Mouse (Mus musculus): ENCODE measurements around the gene Acox3. TPM values are rescaled to one million over a fixed set of nuclear protein-coding genes. Genes with fewer than 3 reads are reported as not detected.

Acox3 gene
- polyA plus RNA-seq, 1 experiment, result 28.4 TPM

DNA sequence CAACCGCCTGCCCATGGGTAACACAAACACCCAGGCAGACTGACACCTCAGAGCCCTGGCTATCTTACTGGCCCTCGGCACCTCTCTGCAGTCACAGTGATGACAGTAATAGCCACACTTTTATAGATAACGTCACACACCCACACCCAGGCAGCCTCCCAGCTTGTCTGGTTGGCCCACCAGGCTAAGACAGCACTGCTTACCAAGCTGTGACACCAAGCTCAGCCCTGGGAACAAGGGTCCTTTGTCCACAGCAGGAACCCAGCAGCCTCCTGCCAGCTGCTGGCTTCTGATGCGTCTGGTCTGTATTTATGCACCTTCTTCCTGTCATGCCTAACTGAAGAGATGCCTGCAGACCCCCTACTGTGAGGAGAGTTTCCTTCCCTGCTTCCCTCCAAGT lies 38.3 kb downstream of the Acox3 start:
- DNase-seq (ENCODE audit: low read depth), result no peak
- no peak for TF ChIP-seq POLR2A (IDR thresholded peaks at IDR 0.05; ENCODE audit: borderline replicate concordance, extremely low read depth, insufficient read depth, insufficient read length, poor library complexity, severe bottlenecking)

DNA sequence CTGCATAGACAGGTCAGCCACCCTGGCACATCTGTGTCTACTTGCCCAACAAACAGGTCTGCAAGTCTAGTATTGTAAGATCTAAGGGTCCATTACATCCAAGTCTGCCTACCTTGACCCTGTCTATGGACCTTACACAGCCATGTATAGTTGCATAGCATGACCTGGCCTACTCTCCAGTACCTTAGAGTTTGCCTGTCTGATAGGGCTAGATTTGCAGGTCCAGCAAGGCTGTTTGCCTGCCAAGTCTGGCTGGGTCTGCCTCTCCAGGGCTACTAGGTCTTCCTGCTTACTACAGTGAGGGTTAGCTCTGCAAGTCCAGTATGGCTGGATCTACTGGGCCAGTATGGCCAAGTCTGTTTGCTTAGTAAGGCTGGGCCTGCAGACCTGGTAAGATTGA lies 41.0 kb downstream of the Acox3 start:
- DNase-seq (ENCODE audit: low read depth), result no peak
- TF ChIP-seq POLR2A (IDR thresholded peaks at IDR 0.05; ENCODE audit: borderline replicate concordance, extremely low read depth, insufficient read depth, insufficient read length, poor library complexity, severe bottlenecking) (no peak), CTCF (IDR thresholded peaks at IDR 0.05; ENCODE audit: borderline replicate concordance, extremely low read depth, insufficient read depth, insufficient read length) (no peak)

DNA sequence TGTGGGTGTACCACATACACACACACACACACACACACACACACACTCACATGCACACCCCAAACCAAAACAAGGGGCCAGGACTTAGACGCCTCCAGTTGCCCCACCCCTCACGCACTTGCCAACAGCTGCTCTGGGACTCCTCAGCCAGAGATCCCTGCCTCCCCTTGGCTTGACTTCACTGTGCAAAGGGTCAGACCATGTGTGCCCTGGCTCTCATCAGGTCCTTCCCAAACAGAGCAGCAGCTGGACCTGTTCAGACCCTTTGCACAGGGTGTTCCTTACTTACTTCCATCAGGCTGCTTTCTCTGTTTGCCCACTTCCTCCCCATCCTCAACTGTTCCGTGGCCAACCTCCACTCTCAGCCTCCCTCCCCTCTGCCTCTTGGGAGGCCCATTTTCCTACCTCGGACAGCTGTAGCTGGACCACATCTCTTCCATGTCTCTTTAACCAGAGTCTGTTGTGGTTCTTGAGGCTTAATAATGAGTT lies 42.0 kb downstream of the Acox3 start:
- TF ChIP-seq CTCF (IDR thresholded peaks at IDR 0.05; ENCODE audit: borderline replicate concordance, extremely low read depth, insufficient read depth, insufficient read length) (no peak), POLR2A (IDR thresholded peaks at IDR 0.05; ENCODE audit: borderline replicate concordance, extremely low read depth, insufficient read depth, insufficient read length, poor library complexity, severe bottlenecking) (no peak)
- DNase-seq (ENCODE audit: low read depth), result no peak

DNA sequence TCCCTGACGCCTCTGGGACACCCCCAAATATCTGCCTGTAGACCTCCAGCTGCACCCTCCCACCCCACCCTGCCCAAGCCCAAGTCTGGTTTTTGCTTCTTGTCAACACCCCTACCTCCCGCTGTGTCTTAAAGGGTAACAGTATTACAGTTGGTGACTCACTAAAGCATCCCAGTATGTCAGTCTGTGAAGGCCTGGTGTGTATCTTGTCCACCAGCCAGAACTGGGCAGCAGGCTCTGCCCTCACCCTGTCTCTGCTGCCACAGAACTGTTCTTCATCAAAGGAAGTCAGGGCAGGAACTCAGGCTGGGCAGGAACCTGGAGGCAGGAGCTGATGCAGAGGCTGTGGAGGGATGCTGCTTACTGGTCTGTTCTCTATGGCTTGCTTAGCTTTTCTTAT lies 43.6 kb downstream of the Acox3 start:
- DNase-seq (ENCODE audit: low read depth), result no peak
- TF ChIP-seq CTCF (IDR thresholded peaks at IDR 0.05; ENCODE audit: borderline replicate concordance, extremely low read depth, insufficient read depth, insufficient read length) (no peak), POLR2A (IDR thresholded peaks at IDR 0.05; ENCODE audit: borderline replicate concordance, extremely low read depth, insufficient read depth, insufficient read length, poor library complexity, severe bottlenecking) (no peak)

DNA sequence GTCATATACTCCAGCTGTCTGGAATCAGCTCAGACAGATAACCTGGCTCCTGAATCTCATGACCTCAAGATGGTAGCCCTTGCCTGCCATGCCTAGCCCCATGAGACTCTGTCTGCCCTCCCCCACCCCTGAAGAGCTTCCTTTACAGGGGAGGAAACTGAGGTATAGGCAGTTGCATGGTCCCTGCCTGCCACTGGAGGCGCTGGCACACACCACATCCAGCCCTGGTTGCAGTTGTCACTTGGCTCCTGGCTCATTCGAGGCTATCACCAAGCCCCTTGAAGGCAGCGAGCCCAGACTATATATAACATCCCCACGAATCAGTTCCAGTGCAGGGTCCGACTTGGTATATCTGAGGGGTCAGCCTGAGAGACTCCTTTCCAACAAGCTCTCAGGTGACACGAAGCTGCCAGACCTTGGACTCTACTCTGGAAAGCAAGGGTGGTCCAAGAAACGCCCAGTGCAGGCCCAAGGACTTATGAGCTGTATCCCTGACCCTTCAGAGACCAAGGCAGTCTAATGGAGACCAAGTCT lies 44.5 kb downstream of the Acox3 start:
- TF ChIP-seq CTCF (IDR thresholded peaks at IDR 0.05; ENCODE audit: borderline replicate concordance, extremely low read depth, insufficient read depth, insufficient read length) (peak; percentile 38; the same call in 1 of the 2 replicates), POLR2A (IDR thresholded peaks at IDR 0.05; ENCODE audit: borderline replicate concordance, extremely low read depth, insufficient read depth, insufficient read length, poor library complexity, severe bottlenecking) (no peak)
- no peak for DNase-seq (ENCODE audit: low read depth)

DNA sequence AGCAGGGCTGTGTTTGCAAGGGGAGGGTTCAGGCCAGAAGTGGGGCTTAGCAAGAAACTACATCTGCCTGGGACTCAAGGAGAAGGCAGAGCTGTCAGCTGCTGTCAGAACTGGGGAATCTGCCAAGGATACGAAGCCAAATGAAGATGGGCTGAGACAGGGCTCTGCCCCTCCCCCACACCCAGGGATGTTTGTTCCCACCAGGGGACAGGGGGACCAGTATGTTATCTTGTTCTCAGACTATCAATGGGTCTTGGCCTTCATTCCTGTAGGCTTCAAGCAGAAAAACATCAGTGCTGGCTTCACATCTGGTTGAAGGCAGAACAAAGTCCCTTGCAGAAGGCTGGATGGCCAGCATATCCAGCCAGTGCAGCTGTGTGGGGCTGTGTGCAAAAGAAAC lies 45.8 kb downstream of the Acox3 start:
- DNase-seq (ENCODE audit: low read depth), result peak; percentile 74
- TF ChIP-seq CTCF (IDR thresholded peaks at IDR 0.05; ENCODE audit: borderline replicate concordance, extremely low read depth, insufficient read depth, insufficient read length) (no peak), POLR2A (IDR thresholded peaks at IDR 0.05; ENCODE audit: borderline replicate concordance, extremely low read depth, insufficient read depth, insufficient read length, poor library complexity, severe bottlenecking) (no peak)

DNA sequence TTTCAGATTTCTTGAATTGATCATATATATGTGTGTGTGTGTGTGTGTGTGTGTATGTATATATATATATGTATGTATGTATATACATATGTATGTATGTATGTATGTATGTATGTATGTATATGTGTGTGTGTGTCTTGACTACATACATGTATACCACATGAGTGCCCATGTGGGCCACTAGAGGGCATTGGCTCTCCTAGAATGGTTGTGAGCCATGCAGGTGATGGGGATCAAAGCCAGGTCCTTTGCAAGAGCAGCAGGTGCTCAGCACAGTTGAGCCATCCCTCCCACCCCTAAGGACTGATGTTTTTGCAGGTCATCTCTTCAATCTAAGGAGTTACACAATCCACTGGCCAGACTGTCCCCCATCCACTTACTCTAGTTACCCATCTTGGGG lies 46.5 kb downstream of the Acox3 start:
- no peak for DNase-seq (ENCODE audit: low read depth)
- TF ChIP-seq CTCF (IDR thresholded peaks at IDR 0.05; ENCODE audit: borderline replicate concordance, extremely low read depth, insufficient read depth, insufficient read length) (no peak), POLR2A (IDR thresholded peaks at IDR 0.05; ENCODE audit: borderline replicate concordance, extremely low read depth, insufficient read depth, insufficient read length, poor library complexity, severe bottlenecking) (no peak)

DNA sequence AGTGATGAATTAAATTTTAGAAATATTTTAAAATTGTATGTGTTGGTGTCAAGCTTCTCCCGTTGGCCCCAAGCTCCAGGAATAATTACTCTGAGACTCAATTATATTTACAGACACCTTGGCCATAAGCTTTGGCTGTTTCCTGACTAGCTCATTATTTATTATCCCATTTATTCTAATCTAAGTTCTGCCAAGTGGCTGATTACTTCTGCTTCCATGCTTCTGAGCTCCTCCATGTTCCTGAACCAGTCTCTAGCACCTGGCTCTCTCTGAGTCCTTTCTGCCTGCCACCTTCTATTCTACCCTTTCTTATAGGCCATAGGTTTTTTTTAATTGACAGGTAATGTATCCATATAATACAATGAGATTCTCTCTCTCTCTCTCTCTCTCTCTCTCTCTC lies 47.9 kb downstream of the Acox3 start:
- TF ChIP-seq CTCF (IDR thresholded peaks at IDR 0.05; ENCODE audit: borderline replicate concordance, extremely low read depth, insufficient read depth, insufficient read length) (no peak), POLR2A (IDR thresholded peaks at IDR 0.05; ENCODE audit: borderline replicate concordance, extremely low read depth, insufficient read depth, insufficient read length, poor library complexity, severe bottlenecking) (no peak)
- DNase-seq (ENCODE audit: low read depth), result peak; percentile 82

DNA sequence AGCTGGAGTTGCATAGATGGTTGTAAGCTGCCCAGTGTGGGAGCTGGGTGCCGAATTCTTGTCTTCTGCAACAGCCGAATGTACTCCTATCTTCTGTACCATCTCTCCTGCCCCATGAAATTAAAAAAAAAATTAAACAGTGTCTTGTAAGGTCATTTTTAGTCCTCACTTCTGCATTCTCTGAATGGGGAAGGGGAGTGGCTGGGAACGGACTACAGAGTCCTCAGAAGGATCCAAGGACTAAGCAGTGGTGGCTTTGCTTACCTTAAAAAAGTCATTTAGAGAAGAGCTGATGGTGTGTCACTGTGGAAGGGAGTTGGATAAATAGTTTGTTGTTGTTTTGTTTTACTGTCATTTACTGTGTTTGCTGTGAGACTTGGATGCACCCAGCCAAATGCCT lies 48.4 kb downstream of the Acox3 start:
- no peak for TF ChIP-seq POLR2A (IDR thresholded peaks at IDR 0.05; ENCODE audit: borderline replicate concordance, extremely low read depth, insufficient read depth, insufficient read length, poor library complexity, severe bottlenecking)
- no peak for TF ChIP-seq CTCF (IDR thresholded peaks at IDR 0.05; ENCODE audit: borderline replicate concordance, extremely low read depth, insufficient read depth, insufficient read length)
- no peak for DNase-seq (ENCODE audit: low read depth)

DNA sequence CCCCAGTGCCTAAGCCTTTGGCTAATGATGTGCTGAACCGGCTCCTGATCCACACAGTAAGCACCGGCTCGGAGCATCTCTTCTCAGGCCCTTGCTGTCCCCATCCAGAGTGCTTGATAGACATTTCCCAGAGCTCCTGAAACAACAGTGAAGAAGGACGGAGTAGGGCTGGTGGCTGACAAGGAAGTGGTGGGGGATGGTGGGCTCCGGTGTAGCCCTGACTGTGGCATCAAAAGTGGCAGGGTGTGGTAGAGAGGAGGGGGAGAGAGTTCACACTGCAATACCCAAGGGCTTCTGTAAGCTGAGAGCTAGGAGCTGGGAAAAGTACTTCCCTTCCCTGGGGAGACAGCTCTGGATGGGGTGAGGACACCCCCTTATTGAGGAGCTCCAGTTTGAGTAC lies 48.9 kb downstream of the Acox3 start:
- no peak for DNase-seq (ENCODE audit: low read depth)
- TF ChIP-seq POLR2A (IDR thresholded peaks at IDR 0.05; ENCODE audit: borderline replicate concordance, extremely low read depth, insufficient read depth, insufficient read length, poor library complexity, severe bottlenecking) (no peak), CTCF (IDR thresholded peaks at IDR 0.05; ENCODE audit: borderline replicate concordance, extremely low read depth, insufficient read depth, insufficient read length) (no peak)

DNA sequence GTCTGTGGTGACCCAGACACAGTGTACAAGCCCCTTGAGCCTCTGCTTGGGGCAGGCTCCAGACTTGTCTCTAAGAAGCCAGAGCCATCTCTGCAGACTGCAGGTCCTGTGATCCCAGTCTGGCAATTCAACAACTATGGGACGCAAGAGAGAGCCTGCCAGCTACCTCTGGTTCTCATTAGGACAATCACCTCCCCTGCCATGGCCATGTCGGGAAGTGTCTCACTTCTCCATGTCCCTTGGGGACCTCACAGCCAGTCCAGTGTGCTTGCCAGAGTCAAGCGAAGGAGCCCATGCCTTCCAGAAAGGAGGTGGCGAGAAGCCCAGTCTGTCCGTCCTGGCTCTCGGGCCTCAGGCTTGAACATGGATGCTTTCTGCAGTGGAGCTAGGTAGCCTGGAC lies 50.0 kb downstream of the Acox3 start:
- no peak for DNase-seq (ENCODE audit: low read depth)
- no peak for TF ChIP-seq POLR2A (IDR thresholded peaks at IDR 0.05; ENCODE audit: borderline replicate concordance, extremely low read depth, insufficient read depth, insufficient read length, poor library complexity, severe bottlenecking)
- no peak for TF ChIP-seq CTCF (IDR thresholded peaks at IDR 0.05; ENCODE audit: borderline replicate concordance, extremely low read depth, insufficient read depth, insufficient read length)

DNA sequence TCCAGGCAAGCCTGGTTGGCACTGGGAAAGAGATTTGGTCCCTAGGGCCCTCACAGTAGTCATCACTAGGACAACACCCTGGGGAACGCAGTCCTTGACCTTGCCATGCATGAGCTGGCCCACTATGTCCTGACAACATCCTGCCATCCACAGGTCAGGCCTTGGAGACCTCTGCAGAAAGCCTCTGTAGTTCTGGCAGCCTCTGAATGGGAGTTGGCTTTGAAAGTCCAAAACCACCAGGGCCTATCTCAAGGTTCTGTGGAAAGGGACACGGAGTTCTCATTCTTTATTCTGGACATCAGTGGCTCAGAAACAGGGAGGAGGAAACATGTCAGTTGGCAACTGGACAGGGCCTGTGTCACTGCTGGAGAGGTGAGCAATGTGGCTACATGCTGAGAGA lies 53.2 kb downstream of the Acox3 start:
- TF ChIP-seq POLR2A (IDR thresholded peaks at IDR 0.05; ENCODE audit: borderline replicate concordance, extremely low read depth, insufficient read depth, insufficient read length, poor library complexity, severe bottlenecking), result no peak
- no peak for TF ChIP-seq CTCF (IDR thresholded peaks at IDR 0.05; ENCODE audit: borderline replicate concordance, extremely low read depth, insufficient read depth, insufficient read length)
- no peak for DNase-seq (ENCODE audit: low read depth)

All from brain, embryonic 14.5 days (tissue).